Mouse (Mus musculus) liver, embryonic 14.5 days (tissue): ENCODE data around the gene Spin2f.
"Not testable (repeated sequence)": the region's sequence is repeated elsewhere in the genome, so short reads cannot be mapped to it uniquely, and the experiment has no call there.

Experiments used
- CTCF ChIP-seq: IDR thresholded peaks from 2 replicates; pipeline ENCODE4 v1.5.1; 2016; ENCODE audit warnings: antibody characterized with exemption, low read depth, control low read depth
- EP300 ChIP-seq: IDR thresholded peaks from 2 replicates; pipeline ENCODE4 v1.6.1; 2016; ENCODE audit warnings: antibody characterized with exemption, low read depth

DNA sequence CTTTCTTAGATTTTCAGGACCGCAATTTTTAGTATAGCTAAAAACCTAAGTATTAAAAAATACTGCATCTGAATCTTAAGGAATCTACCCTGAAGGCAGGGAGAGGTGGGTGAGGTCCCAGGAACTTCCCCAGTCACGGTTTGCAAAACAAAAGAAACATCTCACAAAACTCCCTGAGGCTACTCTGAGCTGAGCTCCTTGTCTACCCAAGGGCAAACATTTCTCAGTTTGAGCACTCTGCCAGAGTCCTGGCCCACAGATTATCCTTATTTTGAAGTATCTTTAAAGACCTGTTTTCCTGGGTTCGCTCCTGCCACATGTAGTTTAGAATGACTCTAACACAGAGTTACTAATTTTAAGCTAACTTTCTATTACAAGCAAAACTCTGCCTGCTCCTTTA, 11.9 kb upstream of the Spin2f start:
- not testable (repeated sequence) for TF ChIP-seq CTCF, EP300
